Comparison of ENCODE assay signal across 12 mouse cellular contexts in the genomic region with DNA sequence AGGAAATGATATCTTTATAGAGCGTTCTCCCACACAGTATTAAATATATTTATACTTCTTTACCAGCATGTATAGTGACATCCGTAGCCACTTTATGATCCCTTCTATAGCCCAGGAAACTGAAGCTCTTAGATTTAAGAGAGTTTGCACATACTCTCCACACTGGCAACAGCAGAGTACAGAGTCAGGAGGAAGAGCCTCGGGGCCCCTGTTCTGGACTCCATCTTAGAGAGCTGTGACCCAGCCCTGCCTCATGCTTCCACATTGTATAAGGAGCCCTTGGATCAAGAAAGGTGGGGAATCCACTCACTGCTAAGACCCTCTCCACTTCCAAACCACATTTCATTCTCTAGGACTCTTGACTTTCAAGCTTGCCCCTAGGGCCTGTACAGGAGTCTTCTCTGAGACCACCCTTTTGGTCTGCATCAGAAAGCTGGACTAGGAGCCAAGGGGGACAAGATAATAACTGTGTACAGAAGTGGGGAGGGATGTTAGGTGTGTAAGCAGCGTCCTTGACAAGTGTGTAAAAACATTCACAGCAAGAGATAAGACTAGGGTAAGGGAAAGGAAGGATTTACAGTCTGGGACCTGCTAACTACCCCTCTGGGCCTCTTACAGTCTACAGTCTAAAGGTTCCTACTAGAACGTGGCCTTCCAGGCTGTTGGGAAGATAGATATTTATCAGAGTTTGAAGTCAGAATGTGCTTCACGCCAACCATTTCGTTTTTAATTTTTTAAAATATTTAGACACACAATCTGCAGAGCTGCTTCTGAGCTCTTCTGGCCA.
A peak's percentile ranks its signal among the peaks of the same experiment; 100 is the strongest.
DNase-seq lines count a peak whose midpoint lies in the region; ATAC-seq and TF ChIP-seq lines count a peak whose summit lies in the region.
"Had no signal": no experiment of that assay in that cellular context is flagged by ENCODE, and none has a peak within 500 bp of the region (broad histone marks: within the 10 kb centered on the region; RNA-seq: fewer than 3 reads in every experiment).

No protein-coding gene starts in this region.

- no peak for TF ChIP-seq CTCF in liver, postnatal 0 days (IDR thresholded peaks at IDR 0.05; ENCODE audit: low read depth)

- no peaks in the 10 kb centered on the region for H3K36me3 ChIP-seq in liver, postnatal 0 days (replicated peaks; ENCODE audit: insufficient read depth, low read length)
- H3K36me3 ChIP-seq in hindbrain, embryonic 13.5 days: no peaks in the 10 kb centered on the region
- H3K36me3 ChIP-seq in midbrain, embryonic 11.5 days (ENCODE audit: control insufficient read depth, insufficient read depth, low read length): no peaks in the 10 kb centered on the region
- H3K36me3 ChIP-seq in neural tube, embryonic 15.5 days: no peaks in the 10 kb centered on the region
- H3K36me3 ChIP-seq: embryonic facial prominence, embryonic 15.5 days; limb, embryonic 15.5 days had no signal

- H3K9ac ChIP-seq in liver, postnatal 0 days (replicated peaks): no peak overlapping the region
- no peak overlapping the region; the same call in 1 of the 2 replicates for H3K9ac ChIP-seq in hindbrain, embryonic 13.5 days
- H3K9ac ChIP-seq in midbrain, embryonic 11.5 days (ENCODE audit: low read length): no peak overlapping the region
- no peak overlapping the region for H3K9ac ChIP-seq in neural tube, embryonic 15.5 days (replicated peaks)
- H3K9ac ChIP-seq: embryonic facial prominence, embryonic 15.5 days had no signal

- no peaks in the 10 kb centered on the region for H3K9me3 ChIP-seq in liver, postnatal 0 days (ENCODE audit: low read length)
- H3K9me3 ChIP-seq in hindbrain, embryonic 13.5 days: no peaks in the 10 kb centered on the region
- no peaks in the 10 kb centered on the region for H3K9me3 ChIP-seq in midbrain, embryonic 11.5 days (ENCODE audit: control insufficient read depth, low read length)
- no peaks in the 10 kb centered on the region for H3K9me3 ChIP-seq in neural tube, embryonic 15.5 days (replicated peaks)
- H3K9me3 ChIP-seq: embryonic facial prominence, embryonic 15.5 days; limb, embryonic 15.5 days had no signal

- DNase-seq in liver, postnatal 0 days: no peak
- DNase-seq in liver: no peak
- peak; percentile 81 for DNase-seq in midbrain, embryonic 11.5 days (ENCODE audit: low spot score, missing footprints)
- no peak for DNase-seq in gastrocnemius, adult 18-20 months (ENCODE audit: low spot score)
- DNase-seq in cerebellum, adult 11 months: no peak
- DNase-seq in T-cell, adult 2 months (ENCODE audit: low spot score): no peak
- DNase-seq: kidney, adult 11 months; kidney, postnatal 36 days had no signal

- no peak for TF ChIP-seq EP300 in liver, postnatal 0 days (IDR thresholded peaks at IDR 0.05; ENCODE audit: low read depth)

- H3K4me2 ChIP-seq in liver, postnatal 0 days (ENCODE audit: low read depth, low read length): no peak overlapping the region
- H3K4me2 ChIP-seq in hindbrain, embryonic 13.5 days: no peak overlapping the region
- H3K4me2 ChIP-seq in midbrain, embryonic 11.5 days: no peak overlapping the region
- no peak overlapping the region for H3K4me2 ChIP-seq in neural tube, embryonic 15.5 days

- 77% methylated on average over 7 of the region's 7 CpGs for WGBS in liver, postnatal 0 days (ENCODE audit: insufficient replicate concordance)
- 79% methylated on average over 7 of the region's 7 CpGs for WGBS in hindbrain, embryonic 13.5 days
- WGBS in midbrain, embryonic 11.5 days: 91% methylated on average over 7 of the region's 7 CpGs
- WGBS in neural tube, embryonic 15.5 days: 55% methylated on average over 7 of the region's 7 CpGs

- peaks cover 6% of the 10 kb centered on the region; the same call in 1 of the 2 replicates for H3K27me3 ChIP-seq in liver, postnatal 0 days (ENCODE audit: insufficient read depth, low read length)
- no peaks in the 10 kb centered on the region for H3K27me3 ChIP-seq in hindbrain, embryonic 13.5 days
- no peaks in the 10 kb centered on the region for H3K27me3 ChIP-seq in midbrain, embryonic 11.5 days (ENCODE audit: control insufficient read depth, insufficient read depth, low read length)
- no peaks in the 10 kb centered on the region for H3K27me3 ChIP-seq in neural tube, embryonic 15.5 days (replicated peaks)
- H3K27me3 ChIP-seq: embryonic facial prominence, embryonic 15.5 days; limb, embryonic 15.5 days had no signal

- no peaks in the 10 kb centered on the region for H3K4me1 ChIP-seq in liver, postnatal 0 days (ENCODE audit: insufficient read depth)
- H3K4me1 ChIP-seq in hindbrain, embryonic 13.5 days (replicated peaks): peaks cover 44% of the 10 kb centered on the region
- peaks cover 27% of the 10 kb centered on the region for H3K4me1 ChIP-seq in midbrain, embryonic 11.5 days (ENCODE audit: control insufficient read depth, insufficient read depth, low read length)
- H3K4me1 ChIP-seq in neural tube, embryonic 15.5 days: peaks cover 39% of the 10 kb centered on the region

- peak overlapping the region; percentile 44; the same call in 1 of the 2 replicates for H3K27ac ChIP-seq in liver, postnatal 0 days (ENCODE audit: low read depth)
- peak overlapping the region; percentile 99 for H3K27ac ChIP-seq in hindbrain, embryonic 13.5 days
- peak overlapping the region; percentile 83 for H3K27ac ChIP-seq in midbrain, embryonic 11.5 days (ENCODE audit: low read depth, low read length)
- peak overlapping the region; percentile 91 for H3K27ac ChIP-seq in neural tube, embryonic 15.5 days (replicated peaks)
- H3K27ac ChIP-seq: embryonic facial prominence, embryonic 15.5 days; limb, embryonic 15.5 days had no signal

- no peak for ATAC-seq in liver, postnatal 0 days
- ATAC-seq in hindbrain, embryonic 13.5 days (ENCODE audit: low FRiP score): no peak
- no peak for ATAC-seq in midbrain, embryonic 11.5 days (ENCODE audit: low FRiP score)
- ATAC-seq in neural tube, embryonic 15.5 days (ENCODE audit: low FRiP score): 0 out of 2 replicates have a peak, but pooled peaks have one; percentile 15

- H3K4me3 ChIP-seq in liver, postnatal 0 days (ENCODE audit: low read depth, low read length): no peak overlapping the region
- H3K4me3 ChIP-seq in hindbrain, embryonic 13.5 days: no peak overlapping the region
- no peak overlapping the region for H3K4me3 ChIP-seq in midbrain, embryonic 11.5 days (ENCODE audit: low read depth, low read length)
- no peak overlapping the region for H3K4me3 ChIP-seq in neural tube, embryonic 15.5 days (replicated peaks)

Comparison
In these comparisons a context has a peak if more than half of its experiments do, and no peak if none do; other contexts are left out.
1. H3K27ac ChIP-seq: peak in every context shown above with its lines; median percentile 99 in hindbrain, embryonic 13.5 days; 91 in neural tube, embryonic 15.5 days; 83 in midbrain, embryonic 11.5 days; 44 in liver, postnatal 0 days.